Mouse (Mus musculus) right cerebral cortex, postnatal 10 days (tissue): ENCODE results near the gene Scd2.
"Not testable (repeated sequence)": the region's sequence is repeated elsewhere in the genome, so short reads cannot be mapped to it uniquely, and the experiment has no call there.

Source experiments
- DNase-seq, 2 experiments: peaks; one replicate each; pipeline ENCODE4 v3.0.0; 2021; ENCODE audit warnings: low spot score in 2 of 2

The Scd2 gene

DNA sequence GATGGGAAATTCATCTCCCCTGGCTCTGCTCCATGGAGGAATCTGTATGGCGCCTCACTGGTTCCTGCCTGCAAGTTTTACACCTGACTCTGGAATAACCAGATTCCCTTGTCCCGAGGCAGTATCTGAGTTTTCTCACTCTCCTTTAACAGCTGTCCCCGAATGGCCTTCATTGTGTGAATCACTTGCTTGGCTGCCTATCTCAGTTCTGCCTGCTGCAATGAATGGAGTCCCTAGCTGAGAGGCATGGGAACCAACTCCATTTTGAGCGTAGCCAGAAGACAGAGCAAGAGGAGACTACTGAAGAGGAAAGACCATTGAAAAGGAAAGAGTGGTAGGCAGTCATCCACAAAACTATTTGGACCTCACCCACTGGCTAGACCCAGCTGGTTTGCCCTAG, 19.8 kb upstream of the Scd2 start:
- DNase-seq = no peak

GRCm38 (mm10) chr19:44274452-44274851, 19.0 kb upstream of the Scd2 start:
- no peak for DNase-seq

DNA sequence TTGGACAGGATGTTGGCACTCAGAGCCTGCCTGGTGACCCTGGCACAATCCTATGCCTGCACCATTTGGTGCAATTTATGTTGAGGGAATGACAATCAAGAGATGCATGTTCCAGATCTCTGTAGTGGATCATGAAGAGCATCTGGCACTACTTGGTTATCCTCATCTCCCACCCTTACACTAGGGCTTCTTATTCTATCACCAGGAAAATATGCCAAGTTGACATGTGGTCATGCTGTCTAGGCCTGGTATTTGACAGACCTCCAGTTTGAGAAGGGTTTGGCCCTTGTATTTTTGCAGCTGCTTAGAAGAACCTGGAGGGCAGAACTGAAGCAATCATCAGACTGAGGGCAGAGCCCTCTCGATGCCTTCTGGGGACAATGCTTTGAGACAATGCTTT, 18.1 kb upstream of the Scd2 start:
- no peak for DNase-seq

DNA sequence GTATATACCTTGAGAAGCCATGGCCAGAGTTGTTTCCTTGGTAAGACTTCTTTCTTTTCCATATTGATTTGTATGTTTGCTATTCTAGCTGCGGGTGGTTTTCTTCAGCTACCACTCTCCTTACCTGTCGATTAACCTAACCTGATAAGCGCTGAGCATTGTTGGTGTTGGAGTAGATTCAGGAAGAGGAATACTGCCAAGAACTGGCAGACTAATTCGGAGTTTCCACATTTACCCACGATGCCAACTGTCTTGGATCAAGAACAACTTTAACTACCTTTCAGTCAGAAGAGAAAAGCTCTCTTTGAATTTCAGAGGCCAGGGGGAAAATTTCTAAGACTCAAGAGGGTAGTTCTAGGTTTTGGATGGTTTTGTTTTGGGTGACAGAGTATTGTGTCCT, 16.6 kb upstream of the Scd2 start:
- no peak for DNase-seq

GRCm38 (mm10) chr19:44277931-44278330, 15.5 kb upstream of the Scd2 start:
- no peak for DNase-seq

GRCm38 (mm10) chr19:44280755-44281154, 12.7 kb upstream of the Scd2 start:
- DNase-seq = no peak

DNA sequence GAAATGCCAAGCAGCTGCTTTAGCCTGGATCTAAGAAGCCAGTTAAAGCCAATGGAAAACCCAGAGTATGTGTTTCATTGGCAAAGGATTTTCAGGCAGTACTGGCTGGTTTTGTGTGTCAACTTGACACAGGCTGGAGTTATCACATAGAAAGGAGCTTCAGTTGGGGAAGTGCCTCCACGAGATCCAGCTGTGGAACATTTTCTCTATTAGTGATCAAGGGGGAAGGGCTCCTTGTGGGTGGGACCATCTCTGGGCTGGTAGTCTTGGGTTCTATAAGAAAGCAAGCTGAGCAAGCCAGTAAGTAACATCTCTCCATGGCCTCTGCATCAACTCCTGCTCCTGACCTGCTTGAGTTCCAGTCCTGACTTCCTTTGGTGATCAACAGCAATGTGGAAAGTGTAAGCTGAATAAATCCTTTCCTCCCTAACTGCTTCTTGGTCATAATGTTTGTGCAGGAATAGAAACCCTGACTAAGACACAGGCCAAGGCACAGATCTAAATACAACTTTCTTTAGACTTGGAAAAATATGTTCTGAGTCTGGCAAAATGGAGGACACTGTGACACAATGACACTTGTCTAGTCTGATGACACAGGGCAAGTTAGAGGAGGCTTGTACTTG, 11.5 kb upstream of the Scd2 start:
- DNase-seq = not testable (repeated sequence)

- DNase-seq = no peak
Measured at GRCm38 (mm10) chr19:44282534-44283156, 10.8 kb upstream of the Scd2 start.

GRCm38 (mm10) chr19:44283157-44284024, 10.1 kb upstream of the Scd2 start:
- DNase-seq = no peak

- peak; percentile 96 to 98 for DNase-seq
Measured at GRCm38 (mm10) chr19:44284025-44284695, 9.3 kb upstream of the Scd2 start.

GRCm38 (mm10) chr19:44284723-44285122, 8.8 kb upstream of the Scd2 start:
- DNase-seq = no peak

DNA sequence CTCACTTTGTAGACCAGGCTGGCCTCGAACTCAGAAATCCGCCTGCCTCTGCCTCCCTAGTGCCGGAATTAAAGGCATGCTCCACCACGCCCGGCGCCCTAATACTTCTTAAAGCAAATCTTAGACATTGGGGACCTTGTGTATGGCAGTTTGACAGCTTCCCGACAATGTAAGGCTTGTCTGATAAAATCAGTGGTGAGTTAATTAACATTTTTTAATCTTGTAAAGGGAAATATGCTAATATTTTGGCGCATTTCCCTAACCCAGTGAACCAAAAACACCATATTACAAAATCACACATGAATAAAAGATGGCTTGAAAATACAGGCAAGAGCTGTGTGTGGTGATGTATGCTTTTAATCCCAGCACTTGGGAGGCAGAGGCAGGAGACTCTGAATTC, 7.9 kb upstream of the Scd2 start:
- DNase-seq = no peak

DNA sequence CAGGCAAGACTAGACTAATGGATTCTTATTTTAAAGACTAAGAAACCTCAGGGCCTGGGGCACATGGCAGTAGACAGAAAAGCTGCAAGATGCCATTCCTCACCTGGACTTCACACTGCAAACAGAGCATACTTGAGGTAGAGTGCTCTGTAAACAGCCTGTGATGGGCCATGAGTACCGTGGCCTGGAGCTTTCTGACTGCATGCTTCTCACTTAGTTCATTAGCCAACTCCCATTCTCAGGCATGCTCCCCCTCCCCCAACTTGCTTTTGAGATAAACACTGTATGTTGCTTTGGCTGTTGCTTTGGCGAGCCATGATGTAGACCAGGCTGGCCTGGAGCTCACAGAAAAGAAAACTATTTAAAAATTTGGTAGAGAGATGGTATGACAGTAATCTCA, 7.4 kb upstream of the Scd2 start:
- no peak for DNase-seq

- no peak for DNase-seq
Measured at GRCm38 (mm10) chr19:44287415-44288110, 5.9 kb upstream of the Scd2 start.

DNA sequence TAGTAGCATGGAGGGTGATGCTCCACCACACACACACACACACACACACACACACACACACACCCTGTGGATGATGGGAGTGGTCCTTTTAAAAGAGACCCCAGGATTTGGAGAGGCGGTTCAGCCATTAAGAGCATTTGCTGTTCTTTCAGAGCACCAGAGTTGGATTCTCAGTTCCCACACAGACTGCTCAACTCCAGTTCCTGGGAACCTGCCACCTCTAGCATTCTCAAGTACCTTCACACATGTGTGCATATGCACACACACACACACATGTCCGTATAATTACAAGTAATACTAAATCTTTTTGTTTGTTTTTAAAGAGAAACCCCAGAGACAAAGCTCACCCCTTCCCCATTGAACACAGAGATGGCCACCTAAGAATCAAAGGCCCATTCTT, 1.4 kb upstream of the Scd2 start:
- no peak for DNase-seq

DNA sequence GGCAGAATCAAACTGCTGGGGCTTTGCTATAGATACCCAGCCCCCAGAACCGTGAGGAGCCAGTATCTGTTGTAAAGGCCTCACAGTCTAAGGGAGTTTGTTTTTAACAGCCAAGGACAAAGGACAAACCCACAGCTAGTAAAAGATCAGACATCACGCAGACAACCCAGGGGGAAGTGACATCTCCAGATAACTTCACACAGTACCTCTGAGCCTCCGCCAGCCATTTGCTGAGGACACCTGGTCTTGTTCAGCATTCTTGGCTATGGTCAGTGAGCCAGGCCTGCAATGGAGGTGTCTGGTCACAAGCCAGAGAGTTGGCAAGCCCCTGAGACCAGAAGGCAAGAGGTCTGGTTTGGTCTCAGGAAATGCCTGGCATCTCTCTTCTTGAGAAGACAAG, 991 bp upstream of the Scd2 start:
- no peak for DNase-seq

- peak; percentile 96 to 98 for DNase-seq
Measured at GRCm38 (mm10) chr19:44293769-44294551, 486 bp downstream of the Scd2 start.

DNA sequence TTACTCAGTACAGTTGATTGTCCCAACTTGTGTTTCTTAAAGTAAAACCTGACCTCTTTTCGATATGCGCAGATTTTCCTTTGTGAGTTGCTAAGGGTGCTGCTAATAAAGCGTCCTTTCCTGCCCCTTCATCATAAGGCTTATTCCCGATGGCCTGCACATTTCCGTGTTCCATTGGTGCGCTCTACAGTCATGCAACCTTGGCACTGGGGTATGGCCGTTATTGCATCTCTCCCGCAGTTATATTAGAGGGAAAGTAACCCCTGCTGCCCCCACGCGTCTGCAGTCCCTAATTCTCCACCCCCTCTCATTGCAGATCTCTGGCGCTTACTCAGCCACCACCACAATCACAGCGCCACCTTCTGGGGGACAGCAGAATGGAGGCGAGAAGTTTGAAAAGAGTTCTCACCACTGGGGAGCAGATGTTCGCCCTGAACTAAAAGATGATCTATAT, 1.1 kb downstream of the Scd2 start:
- DNase-seq = peak; percentile 91 to 93

GRCm38 (mm10) chr19:44295251-44295650, 1.8 kb downstream of the Scd2 start:
- peak in 1 of 2 experiments; percentile 81 for DNase-seq

- peak; percentile 87 to 90 for DNase-seq
Measured at GRCm38 (mm10) chr19:44295741-44296140, 2.3 kb downstream of the Scd2 start.

- no peak for DNase-seq
Measured at GRCm38 (mm10) chr19:44296186-44296585, 2.7 kb downstream of the Scd2 start.
